Mouse (Mus musculus) left cerebral cortex, adult 18-20 months (tissue): Measurements from ENCODE around the gene Sec14l1. TPM values are rescaled to one million over a fixed set of nuclear protein-coding genes. Genes with fewer than 3 reads are reported as not detected.

Experiments
- DNase-seq, 2 experiments: peaks; one replicate each; pipeline ENCODE4 v3.0.0; 2021 to 2022; ENCODE audit warnings: low spot score in 2 of 2, mixed read lengths in 1 of 2
- total RNA-seq, 2 experiments: library from RNA; stranded (reverse); gene quantifications; 2 replicates each; pipeline ENCODE4 v1.2.3; 2021

Gene Sec14l1
- total RNA-seq, 2 experiments from 2014 or later = 203 to 219 TPM

DNA sequence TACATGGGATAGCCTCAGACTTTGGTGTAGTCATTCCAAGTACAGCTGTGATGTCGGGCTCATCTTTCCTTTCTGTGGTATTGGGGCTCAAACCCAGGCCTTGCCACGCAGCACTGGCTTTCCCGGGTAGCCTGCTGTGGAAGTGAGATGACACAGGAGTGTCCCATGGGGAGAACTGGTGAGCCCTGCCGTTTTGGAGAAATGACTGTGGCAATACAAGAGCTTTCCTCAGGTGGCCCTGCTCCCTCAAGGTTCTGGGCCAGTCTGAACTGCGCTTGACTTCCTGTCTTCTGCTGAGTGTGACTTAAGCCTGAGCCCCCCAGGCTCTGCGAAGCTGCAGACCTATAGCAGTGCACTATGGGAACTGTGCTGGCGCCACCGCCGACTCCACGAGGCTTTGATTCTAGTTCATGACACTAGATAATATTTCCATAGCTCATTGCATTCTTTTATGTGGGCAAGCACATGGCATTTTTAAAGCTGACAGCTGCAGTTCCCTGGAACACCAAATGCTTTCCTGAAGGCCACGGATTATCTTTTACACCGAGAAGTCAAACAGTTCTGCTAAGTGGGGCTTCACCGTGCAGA lies 12.4 kb downstream of the Sec14l1 start:
- no peak for DNase-seq

- DNase-seq = no peak
Measured at GRCm38 (mm10) chr11:117127931-117128548, 13.1 kb downstream of the Sec14l1 start.

- DNase-seq = no peak
Measured at GRCm38 (mm10) chr11:117129473-117129872, 14.5 kb downstream of the Sec14l1 start.

DNA sequence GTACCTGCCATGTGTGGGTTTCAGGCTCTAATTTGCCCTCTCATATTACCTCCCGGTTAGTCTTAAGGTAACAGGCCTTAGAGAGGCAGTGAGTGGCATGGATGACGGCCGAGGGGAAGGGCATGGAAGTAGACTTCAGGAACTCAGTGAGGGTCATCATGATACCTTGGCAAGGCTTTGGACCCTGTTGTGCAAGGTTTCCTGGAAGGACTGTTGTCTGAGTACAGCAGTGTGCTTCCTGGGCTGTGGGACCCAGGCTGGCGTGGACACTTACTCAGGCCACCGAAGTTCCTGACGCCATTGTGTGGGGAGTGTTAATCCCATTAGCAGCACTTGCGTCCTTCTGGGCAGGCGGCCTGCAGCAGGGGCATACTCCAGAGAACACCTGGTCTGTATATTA lies 15.1 kb downstream of the Sec14l1 start:
- no peak for DNase-seq

GRCm38 (mm10) chr11:117130888-117131287 lies 15.9 kb downstream of the Sec14l1 start:
- no peak for DNase-seq

DNA sequence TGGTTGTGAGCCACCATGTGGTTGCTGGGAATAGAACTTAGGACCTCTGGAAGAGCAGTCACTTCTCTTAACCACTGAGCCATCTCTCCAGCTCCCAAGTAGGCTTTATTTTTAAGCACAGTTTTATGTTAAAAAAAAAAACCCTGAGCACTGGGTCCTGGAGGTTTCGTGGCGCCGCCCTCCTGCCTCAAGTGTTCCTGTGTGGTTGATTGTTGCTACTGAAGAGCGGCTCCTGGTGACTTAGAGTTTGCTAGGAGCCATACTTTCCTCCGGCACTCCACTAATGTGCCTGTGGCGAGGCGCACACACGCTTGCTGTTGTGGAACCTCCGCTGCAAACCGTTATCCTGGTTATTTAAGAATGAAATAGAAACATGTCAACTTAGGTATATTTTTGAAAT lies 16.5 kb downstream of the Sec14l1 start:
- DNase-seq = no peak

DNA sequence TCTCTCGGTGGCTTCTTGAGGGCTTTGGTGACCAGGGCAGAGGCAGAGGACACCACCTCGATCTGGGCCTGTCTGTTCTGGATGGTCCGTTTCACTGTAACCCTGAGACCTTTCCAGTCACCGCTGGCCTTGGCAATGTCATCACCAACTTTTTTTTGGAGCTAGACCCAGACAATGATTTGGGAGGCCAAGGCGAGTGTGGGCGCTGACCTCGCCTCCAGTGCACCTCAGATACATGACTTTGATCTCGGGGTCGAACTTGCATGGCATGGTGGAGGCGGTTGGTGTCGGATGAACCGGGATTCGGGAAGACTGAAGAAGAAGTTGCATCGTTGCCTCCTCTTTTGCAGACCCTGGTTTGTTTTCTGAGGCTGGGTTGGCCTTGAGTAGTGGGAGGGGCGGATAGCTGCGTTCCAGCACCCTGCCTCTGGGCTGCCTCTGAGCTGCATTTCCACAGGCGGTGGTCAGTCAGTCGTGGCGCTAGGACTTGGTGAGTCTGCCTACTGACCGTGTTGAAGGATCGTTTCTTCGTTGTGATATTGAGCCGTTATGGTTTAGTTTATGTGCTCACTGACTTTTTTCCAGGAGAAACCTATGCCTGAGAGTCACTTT lies 19.9 kb downstream of the Sec14l1 start:
- no peak for DNase-seq

- DNase-seq = peak in 1 of 2 experiments; percentile 69
Measured at GRCm38 (mm10) chr11:117135457-117136290, 20.7 kb downstream of the Sec14l1 start.

GRCm38 (mm10) chr11:117136880-117137279 lies 21.9 kb downstream of the Sec14l1 start:
- DNase-seq = no peak

GRCm38 (mm10) chr11:117138213-117138761 lies 23.3 kb downstream of the Sec14l1 start:
- DNase-seq = no peak

DNA sequence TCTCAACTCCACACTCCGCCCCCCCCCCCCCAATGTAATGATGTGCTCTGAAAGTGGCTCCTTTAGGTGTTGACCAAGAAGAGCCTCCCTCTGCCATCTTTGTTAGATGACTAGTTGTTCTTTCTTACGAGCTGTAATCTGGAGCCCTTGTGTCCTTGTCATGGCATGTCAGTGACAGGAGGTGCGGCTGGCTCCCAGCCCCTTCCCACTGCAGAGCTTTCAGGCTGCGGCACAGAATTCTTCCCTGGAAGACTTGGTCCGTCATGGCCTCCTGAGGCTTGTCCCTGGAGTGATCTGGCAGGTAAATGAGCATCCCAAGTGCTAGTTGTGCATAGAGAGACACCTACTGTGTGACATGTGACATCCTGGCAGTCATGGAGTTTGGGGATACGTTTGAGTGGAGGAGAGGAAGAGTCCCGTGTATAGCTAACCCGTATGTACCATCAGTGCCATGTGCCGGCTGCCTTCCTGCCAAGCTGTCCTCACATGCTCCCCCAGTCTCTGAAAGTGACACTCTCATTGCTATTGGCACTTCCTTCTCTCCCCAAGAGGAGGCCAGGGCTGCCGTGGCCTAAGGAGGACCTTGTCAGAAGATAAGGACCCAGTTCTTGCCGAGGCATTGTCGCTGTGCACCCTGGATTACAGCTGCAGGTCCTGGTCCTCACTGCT lies 24.0 kb downstream of the Sec14l1 start:
- DNase-seq = no peak

DNA sequence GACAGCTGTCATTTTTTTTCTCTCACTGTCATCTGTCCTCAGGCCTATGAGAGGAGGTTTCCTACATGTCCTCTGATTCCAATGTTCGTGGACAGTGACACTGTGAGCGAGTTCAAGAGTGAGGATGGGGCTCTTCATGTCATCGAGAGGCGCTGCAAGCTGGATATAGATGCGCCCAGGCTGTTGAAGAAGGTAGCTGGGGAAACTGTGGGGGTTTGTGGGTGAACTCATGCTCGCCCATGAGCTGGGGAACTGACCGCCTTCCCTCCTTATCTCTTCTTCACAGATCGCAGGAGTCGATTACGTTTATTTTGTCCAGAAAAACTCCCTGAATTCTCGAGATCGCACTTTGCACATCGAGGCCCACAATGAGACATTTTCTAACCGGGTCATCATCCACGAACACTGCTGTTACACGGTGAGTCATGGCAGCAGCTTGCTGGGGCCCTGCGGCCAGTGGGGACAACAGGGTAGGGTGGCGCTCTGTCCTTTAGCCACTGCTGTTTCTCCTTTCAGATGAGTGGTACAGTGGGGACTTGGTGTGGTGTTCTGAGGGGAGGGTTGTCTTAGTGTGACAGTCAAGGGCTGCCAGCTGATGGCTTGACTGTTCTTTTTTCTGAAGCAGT lies 26.5 kb downstream of the Sec14l1 start:
- no peak for DNase-seq

DNA sequence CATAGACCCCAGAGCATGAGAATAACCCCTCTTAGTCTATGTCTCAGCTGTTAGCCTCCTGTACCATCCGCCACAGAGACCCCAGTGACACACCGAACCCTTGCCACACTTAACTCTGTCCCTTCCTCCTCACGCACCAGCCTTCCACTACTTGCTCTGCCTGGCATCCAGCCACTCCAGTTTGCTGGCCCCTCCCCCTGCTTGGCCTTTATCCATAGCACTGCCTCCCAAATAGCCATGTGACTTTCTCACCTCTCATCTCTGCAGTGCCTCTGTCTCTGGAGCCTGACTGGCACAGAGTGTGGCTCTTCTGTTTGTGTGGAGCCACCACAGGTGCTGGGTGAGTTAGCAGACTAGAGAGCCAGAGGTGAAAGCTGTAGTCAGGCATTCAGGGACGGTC lies 27.5 kb downstream of the Sec14l1 start:
- DNase-seq = no peak

DNA sequence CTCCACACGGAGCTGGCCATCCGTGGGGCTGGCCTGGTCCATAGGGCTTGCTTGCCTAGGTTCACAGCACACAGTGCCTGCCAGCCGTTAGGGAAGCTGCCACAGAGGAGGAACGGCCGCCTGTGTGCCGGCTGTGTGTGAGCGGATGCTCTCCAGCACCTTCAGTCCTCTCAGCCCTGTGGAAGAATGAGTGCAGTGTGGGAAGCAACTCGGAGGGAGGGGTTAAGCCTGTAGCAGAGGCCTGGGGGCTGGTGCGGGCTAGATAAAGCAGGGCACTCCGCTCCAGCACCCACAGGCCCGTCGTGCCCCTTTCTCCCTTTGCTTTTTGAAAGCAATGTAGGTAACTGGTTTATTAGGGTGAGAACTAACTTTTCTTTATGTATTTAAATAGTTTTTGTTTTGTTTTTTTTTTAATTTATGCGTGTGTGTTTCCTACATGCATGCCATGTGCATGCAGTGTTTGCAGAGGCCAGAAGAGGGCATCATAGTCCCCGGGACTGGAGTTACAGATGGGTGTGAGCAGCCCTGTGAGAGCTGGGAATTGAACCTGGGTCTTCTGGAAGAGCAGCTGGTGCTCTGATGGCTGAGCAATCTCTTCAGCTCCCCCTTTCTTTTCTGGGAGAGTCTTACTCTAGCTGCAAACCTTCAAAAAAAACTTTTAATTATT lies 30.6 kb downstream of the Sec14l1 start:
- DNase-seq = no peak

DNA sequence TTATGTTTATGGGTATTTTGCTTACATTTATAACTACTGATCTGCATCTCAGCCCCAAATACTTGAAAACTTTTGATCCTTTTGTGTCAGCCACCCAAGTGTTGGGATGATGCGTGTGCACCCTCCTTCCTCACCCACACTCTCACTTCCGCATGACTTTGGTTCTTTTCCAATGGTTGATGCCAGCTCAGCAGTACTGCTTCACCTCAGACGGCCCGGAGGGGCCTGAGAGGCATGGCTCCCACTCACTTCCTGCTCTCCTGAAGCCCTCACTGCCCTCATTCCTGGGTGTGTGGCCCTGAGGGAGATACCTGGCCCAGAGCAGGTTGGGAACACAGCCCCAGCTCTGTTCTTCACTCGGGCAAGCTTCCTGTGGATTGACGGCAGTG lies 31.1 kb downstream of the Sec14l1 start:
- DNase-seq = no peak

DNA sequence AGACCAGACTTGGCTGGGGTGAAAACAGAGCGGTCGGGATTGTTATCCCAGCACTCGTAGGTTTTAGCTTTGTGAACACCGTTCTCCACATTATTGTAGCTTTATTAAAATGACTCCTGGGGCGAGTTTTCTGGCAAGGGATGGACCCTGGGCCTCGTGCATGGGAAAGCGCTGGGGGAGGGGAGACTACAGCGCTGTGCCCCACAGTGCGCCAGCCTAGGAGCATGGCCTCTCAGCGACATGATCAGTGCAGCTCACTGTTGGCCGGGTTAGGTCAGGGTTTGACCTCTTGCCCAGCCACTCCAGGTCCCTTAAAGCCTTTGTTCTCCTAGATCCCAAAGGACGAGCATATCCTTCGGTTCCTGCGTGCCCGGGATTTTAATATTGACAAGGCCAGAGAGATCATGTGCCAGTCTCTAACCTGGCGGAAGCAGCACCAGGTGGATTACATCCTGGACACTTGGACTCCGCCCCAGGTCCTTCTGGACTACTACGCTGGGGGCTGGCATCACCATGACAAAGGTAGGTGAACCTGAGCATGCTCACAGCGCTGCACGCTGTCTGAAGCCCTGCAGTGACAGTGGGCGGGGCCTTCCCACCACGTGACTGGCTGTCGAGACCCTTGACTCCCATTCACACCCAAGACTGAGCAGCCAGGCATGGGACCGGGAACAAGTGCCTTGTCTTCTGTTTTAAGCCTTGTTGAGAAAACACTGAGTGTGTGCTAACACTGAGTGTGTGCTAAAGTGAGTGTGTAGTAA lies 32.0 kb downstream of the Sec14l1 start:
- no peak for DNase-seq

DNA sequence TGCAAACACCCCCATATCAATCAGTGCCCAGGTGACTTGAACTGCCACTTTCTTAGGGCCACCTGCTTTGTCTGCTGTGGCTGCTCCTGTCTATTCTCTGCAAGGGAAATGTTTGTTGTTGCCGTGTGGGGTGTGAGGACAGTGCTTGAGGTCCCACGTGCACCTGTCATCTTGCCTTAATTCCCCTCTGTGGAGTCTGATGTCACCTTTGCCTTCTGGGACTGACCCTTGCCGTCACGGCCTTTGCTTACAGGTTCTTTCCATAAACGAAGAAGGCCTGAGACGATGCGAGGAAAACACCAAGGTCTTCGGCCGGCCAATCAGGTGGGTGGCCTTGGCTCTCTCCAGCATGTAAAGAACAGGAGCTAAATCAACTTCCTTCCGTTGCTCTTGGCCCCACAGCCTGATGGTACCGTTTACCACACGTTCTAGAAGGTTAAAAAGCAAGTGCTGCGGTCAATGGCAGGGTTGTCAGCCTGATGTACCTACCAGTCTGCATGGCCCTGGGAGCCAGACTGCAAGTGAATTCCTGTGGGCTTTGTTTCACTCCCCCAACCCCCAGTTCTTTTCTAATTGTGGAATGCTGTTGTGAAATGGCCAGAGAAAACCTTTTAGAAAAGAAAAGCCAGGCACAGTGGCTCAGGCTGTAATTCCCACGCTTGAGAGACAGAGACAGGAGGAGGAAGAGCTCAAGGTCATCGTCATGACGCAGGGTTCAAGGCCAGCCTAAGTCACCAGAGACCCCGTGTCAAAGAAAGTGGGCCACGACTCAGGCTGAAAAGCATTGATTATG lies 34.1 kb downstream of the Sec14l1 start:
- DNase-seq = no peak

GRCm38 (mm10) chr11:117150467-117150966 lies 35.5 kb downstream of the Sec14l1 start:
- no peak for DNase-seq
